Mouse (Mus musculus): ENCODE measurements around the gene Nfkb2.

Gene Nfkb2

DNA sequence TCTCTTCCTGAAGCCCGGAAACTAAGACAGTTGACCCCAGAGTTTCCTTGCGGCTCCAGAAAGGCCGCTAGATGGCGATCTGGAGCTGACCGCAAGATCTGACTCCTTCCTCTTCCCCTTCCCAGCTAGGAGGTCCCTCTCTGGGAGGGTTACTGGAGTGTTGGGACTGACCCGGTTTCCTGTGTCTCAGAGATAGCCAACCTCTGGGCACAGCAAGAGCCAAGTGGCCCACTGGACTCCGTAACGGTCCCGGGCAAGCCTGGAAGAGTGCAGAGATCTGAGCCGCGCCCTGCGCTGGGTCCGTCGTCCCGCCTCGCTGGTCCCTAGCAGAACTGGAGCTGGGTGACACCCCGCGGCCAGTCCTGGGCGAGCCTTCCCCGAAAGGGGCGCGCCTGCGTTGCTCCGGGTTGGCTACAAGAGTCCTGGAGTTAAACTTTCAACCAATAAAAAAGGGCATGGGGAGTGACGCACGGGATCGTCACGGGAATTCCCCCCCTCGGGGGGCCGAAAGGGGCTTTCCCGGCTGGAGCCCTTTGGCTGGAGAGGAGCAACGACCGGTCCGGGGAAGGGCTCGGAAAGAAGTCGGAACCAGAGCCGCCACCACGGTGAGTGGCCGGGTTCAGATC, at the start of gene Nfkb2:
Gene Nfkb2, plus strand, starts transcription at position 105 of the 626 bp plus-strand sequence.
- peak; percentile 97 for DNase-seq

DNA sequence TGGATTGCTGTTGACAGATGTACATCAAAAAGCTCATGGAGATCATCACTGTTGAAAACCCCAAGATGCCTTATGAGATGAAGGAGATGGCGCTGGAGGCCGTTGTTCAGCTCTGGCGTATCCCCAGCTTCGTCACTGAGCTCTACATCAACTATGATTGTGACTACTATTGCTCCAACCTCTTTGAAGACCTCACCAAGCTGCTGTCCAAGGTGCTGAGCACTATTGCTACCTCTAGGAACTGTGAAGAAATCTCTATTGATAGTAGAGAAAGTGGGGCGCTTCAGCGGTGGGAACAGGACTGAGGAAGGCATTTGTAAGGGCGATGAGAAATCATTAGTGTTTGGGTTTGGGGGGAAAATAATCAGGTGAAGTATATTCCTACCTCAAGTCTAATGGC, 39.4 kb upstream of the Nfkb2 start:
- DNase-seq = peak; percentile 27

- DNase-seq = peak; percentile 30
Observed at GRCm38 (mm10) chr19:46275307-46275706, 28.8 kb upstream of the Nfkb2 start.

DNA sequence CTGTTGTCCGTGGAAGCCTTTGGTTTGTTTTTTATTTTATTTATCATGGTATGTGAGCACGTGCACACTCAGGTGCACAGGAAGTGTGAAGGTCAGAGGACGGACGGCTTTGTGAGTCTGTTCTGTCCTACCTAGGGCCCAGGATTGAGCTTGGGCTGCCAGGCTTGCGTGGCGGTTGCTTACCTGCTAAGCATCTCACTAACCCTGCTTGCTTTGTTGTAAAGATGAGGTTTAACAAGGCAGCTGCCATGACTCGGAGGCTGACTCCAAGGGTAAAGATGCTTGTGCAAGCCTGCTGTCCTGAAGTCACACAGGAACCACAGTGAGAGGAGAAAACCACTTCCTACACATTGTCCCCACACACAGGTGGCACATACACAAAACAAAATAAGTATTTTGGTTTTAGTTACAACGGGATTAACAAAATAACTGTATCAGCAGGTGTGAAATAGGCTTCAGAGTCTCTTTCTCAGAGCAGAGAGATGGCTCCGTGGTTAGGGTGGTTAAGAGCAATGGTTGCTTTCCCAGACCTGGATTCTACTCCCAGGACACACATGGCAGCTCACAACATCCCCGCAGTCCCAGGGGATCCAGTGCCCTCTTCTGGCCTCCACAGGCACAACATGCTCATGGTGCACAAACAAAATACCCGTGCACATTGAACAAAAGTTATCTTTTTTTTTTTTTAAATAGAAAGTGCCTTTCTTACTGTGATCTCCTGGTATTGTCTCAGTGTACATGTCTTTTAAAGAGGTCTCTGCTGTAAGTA, 21.9 kb upstream of the Nfkb2 start:
- no peak for DNase-seq

DNA sequence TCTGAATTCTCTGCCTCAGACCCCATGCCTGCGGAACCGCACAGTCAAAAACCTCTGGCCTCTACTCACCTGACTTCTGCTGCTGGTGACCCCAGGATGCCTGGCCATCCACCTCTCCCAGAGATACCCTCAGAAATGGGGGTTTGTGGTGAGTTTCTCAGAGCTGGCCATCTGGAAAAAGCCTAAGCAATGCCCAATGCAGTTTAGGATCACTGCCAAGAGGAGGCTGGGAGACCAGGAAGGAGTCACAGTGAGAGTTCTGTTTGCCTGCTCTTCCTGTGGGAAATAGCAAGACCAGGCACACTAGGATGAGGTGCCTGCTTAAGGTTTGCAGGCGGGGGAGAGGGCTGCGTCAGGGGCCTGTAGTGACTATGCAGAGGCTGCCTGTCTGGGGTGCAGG, 19.4 kb upstream of the Nfkb2 start:
- no peak for DNase-seq

- no peak for DNase-seq
Observed at GRCm38 (mm10) chr19:46285631-46286030, 18.5 kb upstream of the Nfkb2 start.

DNA sequence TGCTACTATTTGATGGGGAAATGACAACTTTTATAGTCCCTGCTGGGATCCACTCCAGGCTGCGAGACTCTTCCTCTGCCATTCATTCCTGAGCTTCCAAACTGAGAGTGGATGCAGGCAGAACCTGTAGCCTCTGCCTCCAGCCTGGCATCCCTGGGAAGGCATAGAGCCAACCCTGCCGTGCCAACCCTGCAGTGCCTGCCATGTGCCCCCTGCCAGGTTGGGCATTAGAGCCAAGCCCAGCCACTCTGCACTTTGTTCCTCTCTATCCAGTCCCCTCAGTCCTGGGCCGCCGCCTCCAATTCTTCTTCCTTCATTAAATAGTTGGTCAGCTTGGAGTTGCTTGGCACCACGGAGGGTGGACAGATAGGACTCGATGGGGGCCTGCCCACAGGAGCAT, 18.1 kb upstream of the Nfkb2 start:
- no peak for DNase-seq

GRCm38 (mm10) chr19:46286926-46287325, 17.2 kb upstream of the Nfkb2 start:
- DNase-seq = no peak

DNA sequence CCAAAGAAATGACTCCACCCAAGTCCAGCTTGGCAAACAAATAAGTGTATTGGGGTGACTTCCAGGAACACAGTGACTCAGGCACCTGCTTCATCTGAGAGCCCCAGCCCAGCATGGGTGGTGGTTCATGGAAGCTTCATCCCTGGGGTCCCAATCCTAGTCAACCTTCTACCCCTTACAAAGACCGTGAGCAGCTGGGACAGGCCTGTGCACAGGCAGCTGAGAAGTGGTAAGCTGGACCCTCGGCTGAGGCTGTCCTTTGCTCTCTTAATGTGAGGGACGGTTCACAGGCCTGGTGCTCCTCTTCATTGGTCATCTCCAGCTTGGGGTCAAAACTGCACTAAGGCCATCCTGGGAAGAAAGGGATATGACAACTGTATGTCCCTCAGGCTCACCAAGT, 16.6 kb upstream of the Nfkb2 start:
- no peak for DNase-seq

- DNase-seq = no peak
Observed at GRCm38 (mm10) chr19:46290535-46291105, 13.5 kb upstream of the Nfkb2 start.

GRCm38 (mm10) chr19:46296938-46297337, 7.2 kb upstream of the Nfkb2 start:
- DNase-seq = no peak

DNA sequence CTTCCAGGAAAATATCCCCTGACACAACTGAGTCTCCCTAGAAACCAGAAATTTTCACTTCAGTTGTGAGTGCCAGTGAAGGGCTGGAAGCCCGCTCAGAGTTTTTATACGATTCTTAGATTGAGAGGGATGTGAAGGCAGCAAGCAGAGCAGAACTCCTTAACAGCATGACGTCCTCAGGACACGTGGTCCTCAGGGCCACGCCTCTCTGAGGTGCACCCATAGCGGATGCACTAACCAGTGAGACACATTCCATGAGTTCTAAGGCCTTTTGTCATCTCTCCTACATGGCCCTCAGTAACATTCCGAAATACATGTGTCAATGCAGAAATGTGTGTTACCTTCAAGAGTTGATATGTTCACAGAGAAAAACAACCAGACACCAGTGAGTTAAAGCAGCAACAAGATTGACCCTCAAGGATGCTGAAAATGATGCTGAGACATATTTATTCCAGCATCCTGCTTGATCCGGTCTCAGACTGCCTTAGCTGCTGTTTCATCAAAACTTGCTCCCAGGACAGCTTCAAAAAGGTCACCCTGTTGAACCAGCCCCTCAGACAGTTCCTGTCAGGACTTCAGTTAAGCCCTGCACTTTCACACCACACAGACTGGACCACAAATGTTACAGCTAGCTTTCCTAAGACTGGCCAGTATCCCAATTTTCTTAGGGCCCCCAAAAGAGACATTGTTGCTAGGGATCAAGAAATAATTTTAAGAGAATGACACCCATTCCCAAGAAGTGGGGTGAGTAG, 3.6 kb upstream of the Nfkb2 start:
- no peak for DNase-seq

- no peak for DNase-seq
Observed at GRCm38 (mm10) chr19:46302551-46302950, 1.6 kb upstream of the Nfkb2 start.

DNA sequence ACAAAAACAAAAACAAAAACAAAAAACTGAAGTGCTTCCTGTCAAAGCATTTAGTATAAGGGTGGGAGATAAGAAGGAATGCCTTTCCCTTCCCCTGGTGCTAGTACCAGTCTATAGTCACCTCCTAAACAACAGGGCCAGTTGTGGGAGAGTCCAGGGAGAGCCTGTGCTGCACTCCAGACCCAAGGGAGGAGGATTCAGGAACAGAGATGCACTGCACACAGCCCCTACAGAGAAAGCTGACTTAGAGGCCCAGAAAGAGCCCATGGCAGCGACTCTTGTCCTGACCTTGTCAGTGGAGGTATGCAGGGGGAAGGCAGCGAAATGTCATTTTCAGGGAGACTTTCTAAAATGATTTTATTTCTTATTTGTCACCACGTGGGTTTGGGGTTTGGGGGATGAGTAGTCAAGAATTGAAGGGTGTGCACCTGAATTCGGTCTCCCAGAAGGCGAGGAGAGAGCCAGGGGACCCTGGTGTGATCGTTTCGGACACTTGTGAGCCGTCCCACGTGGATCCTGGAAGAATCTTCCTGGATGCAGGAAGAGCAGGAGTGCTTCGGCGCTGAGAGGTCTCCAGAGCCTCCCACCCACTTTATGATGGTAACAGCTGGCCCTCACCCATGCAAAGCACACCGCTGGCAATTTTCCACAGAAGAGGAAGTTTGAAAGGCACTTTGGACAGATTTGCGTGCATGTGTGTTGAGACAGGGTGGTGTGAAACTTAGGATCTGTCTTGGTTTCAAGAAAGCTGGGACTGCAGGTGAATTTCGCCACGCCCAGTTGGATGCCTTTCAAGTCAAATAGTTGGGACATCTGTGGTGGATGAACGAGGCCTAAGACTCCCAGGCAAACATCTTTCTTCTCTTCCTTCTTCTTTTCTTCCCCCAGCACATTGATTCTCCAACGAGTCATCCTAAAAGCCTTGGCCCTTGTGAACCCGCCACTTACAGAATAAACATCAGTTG, 587 bp upstream of the Nfkb2 start:
- no peak for DNase-seq

DNA sequence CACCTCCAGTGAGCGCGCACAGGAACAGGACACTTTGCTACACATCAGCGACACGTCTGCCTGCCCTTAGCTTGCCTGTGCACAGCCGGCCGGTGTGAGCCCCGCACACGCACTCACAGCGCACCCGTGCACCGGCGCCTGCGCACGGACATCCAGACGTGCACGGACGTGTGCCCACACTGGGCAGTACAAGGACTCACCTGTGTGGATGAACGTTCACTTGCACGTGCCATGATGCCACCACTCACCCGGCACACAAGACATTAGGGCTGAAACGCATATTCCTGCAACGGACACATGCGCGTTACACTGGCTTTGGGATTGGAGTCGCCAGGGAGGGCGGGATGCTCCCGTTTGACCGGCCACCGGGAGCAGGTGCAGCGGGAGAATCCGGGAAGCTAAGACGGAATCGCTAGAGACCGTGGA, 801 bp downstream of the Nfkb2 start:
- DNase-seq = no peak

DNA sequence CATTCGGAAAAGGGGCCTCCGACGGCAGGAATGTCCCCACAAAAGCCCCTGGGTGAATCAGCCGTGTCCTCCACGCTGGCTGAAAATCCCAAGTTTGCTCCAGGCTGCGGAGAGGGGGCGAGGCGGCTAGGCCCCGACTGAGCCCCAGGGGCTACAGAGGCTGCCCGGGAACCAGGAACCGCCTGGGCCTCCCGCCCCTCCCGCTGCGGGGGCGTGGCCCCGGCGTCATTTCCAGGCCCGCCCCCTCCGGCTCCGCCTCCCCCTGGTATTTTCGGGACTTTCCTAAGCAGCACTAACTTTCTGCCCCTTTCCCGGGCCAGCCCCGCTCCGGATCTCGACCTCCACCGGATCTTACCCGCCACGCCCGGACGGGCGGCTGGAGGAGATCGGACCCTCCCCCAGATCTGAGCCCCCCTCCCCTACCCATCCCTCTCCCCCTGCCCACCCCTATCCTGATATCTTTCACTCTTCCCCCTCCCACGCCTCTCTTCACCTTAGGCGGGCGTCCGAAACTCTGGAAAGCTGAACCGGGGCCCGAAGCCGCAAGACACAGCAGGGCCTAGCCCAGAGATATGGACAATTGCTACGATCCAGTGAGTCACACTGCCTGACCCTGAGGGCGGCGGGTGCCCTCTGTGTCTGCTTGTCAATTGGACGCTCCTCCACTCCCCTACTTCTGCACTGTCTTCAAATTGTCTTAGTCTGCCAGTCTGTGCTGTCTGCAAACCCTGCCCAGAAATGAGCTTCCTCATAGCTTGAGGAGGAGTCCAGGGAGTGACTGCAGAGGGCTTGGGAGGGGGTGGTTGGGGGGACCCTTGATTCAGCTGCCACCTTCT, 1.5 kb downstream of the Nfkb2 start:
- peak; percentile 95 for DNase-seq

DNA sequence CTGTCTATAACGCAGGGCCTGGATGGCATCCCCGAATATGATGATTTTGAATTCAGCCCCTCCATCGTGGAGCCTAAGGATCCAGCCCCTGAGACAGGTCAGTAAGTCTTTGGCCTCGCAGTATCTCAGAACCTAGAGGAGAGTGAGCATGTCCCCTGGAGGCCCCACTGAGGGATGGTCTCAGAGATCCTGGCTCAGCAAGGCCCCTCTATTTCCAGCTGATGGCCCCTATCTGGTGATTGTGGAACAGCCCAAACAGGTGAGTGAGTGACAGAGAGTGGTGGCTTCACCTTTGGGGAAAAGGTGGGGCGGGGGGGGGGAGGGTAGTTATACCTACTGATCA, 2.1 kb downstream of the Nfkb2 start:
- no peak for DNase-seq

- DNase-seq = peak; percentile 19
Observed at GRCm38 (mm10) chr19:46306751-46307289, 2.7 kb downstream of the Nfkb2 start.

DNA sequence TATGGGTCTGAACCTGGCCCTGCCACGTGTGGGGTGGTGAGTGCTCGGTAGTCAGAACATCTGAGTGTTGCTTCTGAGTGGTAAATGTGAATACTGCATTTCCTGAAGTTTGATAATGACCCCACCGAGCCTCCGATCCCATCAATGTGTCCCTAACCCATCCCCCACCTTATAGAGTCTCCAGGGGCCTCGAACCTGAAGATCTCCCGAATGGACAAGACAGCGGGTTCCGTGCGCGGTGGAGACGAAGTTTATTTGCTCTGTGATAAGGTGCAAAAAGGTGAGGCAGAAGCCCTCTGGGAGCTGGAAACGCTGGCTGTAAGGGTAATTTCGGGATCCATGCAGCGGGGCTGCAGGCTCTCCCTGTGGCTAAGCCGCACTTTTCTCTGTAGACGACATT, 3.7 kb downstream of the Nfkb2 start:
- peak; percentile 11 for DNase-seq

DNA sequence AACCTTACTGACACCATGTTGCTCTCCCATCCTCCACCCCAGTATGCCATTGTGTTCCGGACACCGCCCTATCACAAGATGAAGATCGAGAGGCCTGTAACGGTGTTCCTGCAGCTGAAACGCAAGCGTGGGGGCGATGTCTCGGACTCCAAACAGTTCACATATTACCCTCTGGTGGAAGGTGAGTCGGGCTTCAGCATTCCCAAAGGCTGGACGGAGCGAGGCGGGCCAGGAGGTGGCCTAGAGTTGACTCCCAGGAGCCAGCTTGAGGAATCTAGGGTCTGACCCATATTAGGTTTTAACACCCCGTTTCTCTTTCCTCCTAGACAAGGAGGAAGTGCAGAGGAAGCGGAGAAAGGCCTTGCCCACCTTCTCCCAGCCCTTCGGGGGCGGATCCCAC, 4.2 kb downstream of the Nfkb2 start:
- DNase-seq = peak; percentile 10
